Mouse (Mus musculus): ENCODE results near the gene 1700092M07Rik.

Gene 1700092M07Rik

GRCm38 (mm10) chr19:8789171-8789570, 48.7 kb downstream of the 1700092M07Rik start:
- in situ Hi-C loops (cut with MboI, MseI) = no loop called here

- in situ Hi-C loops (cut with MboI, MseI) = no loop called here
Observed at GRCm38 (mm10) chr19:8790171-8790570, 49.7 kb downstream of the 1700092M07Rik start.
